Mouse (Mus musculus): ENCODE results near the gene Dis3l2.

GRCm38 (mm10) chr1:86742896-86743295 lies 39.3 kb downstream of the Dis3l2 start:
- TF ChIP-seq POLR2A (IDR thresholded peaks at IDR 0.05; ENCODE audit: borderline replicate concordance, insufficient read depth, low read length): no peak
- TF ChIP-seq CTCF (IDR thresholded peaks at IDR 0.05; ENCODE audit: borderline replicate concordance, insufficient read depth, low read depth, low read length): no peak

Data from cerebellum, adult 2 months (tissue).